Mouse (Mus musculus) 3134 (cell line): ENCODE results near the gene Msh5.
"Not testable (repeated sequence)": the region's sequence is repeated elsewhere in the genome, so short reads cannot be mapped to it uniquely, and the experiment has no call there.

Experiments
- DNase-seq: peaks from one replicate; pipeline ENCODE4 v3.0.0-alpha.2; 2011; ENCODE audit warnings: low spot score; ENCODE audit not compliant: insufficient read length; ENCODE audit errors: extremely low read depth

Msh5 gene

GRCm38 (mm10) chr17:35024261-35024660 is 22.3 kb downstream of the Msh5 start:
- DNase-seq = no peak

- no peak for DNase-seq
Measured at GRCm38 (mm10) chr17:35023756-35024155, 22.8 kb downstream of the Msh5 start.

GRCm38 (mm10) chr17:35023221-35023620 is 23.3 kb downstream of the Msh5 start:
- no peak for DNase-seq

GRCm38 (mm10) chr17:35022541-35023060 is 23.9 kb downstream of the Msh5 start:
- no peak for DNase-seq

GRCm38 (mm10) chr17:35021842-35022477 is 24.6 kb downstream of the Msh5 start:
- no peak for DNase-seq

GRCm38 (mm10) chr17:35021163-35021808 is 25.3 kb downstream of the Msh5 start:
- peak; percentile 58 for DNase-seq

- DNase-seq = no peak
Measured at GRCm38 (mm10) chr17:35020551-35020950, 26.0 kb downstream of the Msh5 start.

GRCm38 (mm10) chr17:35019894-35020293 is 26.7 kb downstream of the Msh5 start:
- DNase-seq = no peak

GRCm38 (mm10) chr17:35018171-35018570 is 28.4 kb downstream of the Msh5 start:
- no peak for DNase-seq

GRCm38 (mm10) chr17:35017706-35018030 is 28.9 kb downstream of the Msh5 start:
- DNase-seq = no peak

- DNase-seq = no peak
Measured at GRCm38 (mm10) chr17:35016791-35017705, 29.5 kb downstream of the Msh5 start.

- peak; percentile 63 for DNase-seq
Measured at GRCm38 (mm10) chr17:35016376-35016775, 30.2 kb downstream of the Msh5 start, which contains the start of gene Vwa7. TSS of gene Vwa7 (plus strand) at chr17:35016579.

GRCm38 (mm10) chr17:35015296-35015695 is 31.2 kb downstream of the Msh5 start:
- DNase-seq = no peak

GRCm38 (mm10) chr17:35013221-35013620 is 33.3 kb downstream of the Msh5 start:
- DNase-seq = no peak

- no peak for DNase-seq
Measured at GRCm38 (mm10) chr17:35012430-35012829, 34.1 kb downstream of the Msh5 start.

GRCm38 (mm10) chr17:35011440-35011839 is 35.1 kb downstream of the Msh5 start:
- no peak for DNase-seq

- no peak for DNase-seq
Measured at GRCm38 (mm10) chr17:35009586-35009985, 37.0 kb downstream of the Msh5 start.

- DNase-seq = no peak
Measured at GRCm38 (mm10) chr17:35007387-35007991, 39.1 kb downstream of the Msh5 start.

GRCm38 (mm10) chr17:35005902-35006301 is 40.6 kb downstream of the Msh5 start:
- DNase-seq = not testable (repeated sequence)

GRCm38 (mm10) chr17:35005158-35005557 is 41.4 kb downstream of the Msh5 start:
- DNase-seq = no peak
